Mouse (Mus musculus): ENCODE results near the gene Cadps2. TPM values are rescaled to one million over a fixed set of nuclear protein-coding genes. Genes with fewer than 3 reads are reported as not detected.

Gene Cadps2
- polyA plus RNA-seq, 1 experiment from 2014 or later: 1.1 TPM

DNA sequence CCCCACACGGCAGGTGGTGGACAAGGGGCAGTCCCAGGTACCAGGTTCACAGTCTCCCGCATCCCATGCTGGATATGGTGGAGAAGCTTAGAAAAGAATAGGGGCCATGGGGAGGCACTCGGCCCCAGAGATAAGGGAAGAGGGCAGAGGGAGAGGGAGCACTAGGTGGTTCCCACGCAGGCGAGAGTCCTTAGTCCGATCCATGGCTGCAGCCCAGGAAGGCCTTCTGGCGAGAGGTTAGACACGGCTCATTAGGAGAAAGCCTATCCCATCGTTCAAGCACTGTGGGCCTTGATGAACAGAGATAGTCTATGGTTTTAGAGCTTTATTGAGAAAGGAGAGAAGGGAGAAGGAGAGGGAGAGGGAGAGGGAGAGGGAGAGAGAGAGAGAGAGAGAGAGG lies 205.2 kb downstream of the Cadps2 start:
- Histone ChIP-seq H3K27ac (replicated peaks) (no peak overlapping the region), H3K9me3 (replicated peaks) (no peaks in the 10 kb centered on the region), H3K4me3 (no peak overlapping the region), H3K36me3 (no peaks in the 10 kb centered on the region), H3K27me3 (ENCODE audit: low read depth, poor library complexity, severe bottlenecking) (peaks cover 11% of the 10 kb centered on the region), H3K4me1 (peaks cover 4% of the 10 kb centered on the region; the same call in 1 of the 2 replicates)
- DNase-seq (ENCODE audit: low spot score): no peak
- 80% methylated on average over 9 of the region's 9 CpGs for WGBS

- Histone ChIP-seq H3K27me3 (ENCODE audit: low read depth, poor library complexity, severe bottlenecking) (peaks cover 14% of the 10 kb centered on the region), H3K27ac (replicated peaks) (no peak overlapping the region), H3K4me1 (peaks cover 4% of the 10 kb centered on the region; the same call in 1 of the 2 replicates), H3K4me3 (no peak overlapping the region), H3K36me3 (no peaks in the 10 kb centered on the region), H3K9me3 (replicated peaks) (no peaks in the 10 kb centered on the region)
- no peak for DNase-seq (ENCODE audit: low spot score)
- WGBS: 13% methylated on average over 4 of the region's 4 CpGs
These were observed 208.8 kb downstream of the Cadps2 start for GRCm38 (mm10) chr6:23630465-23630864.

- no peak overlapping the region for H3K27ac ChIP-seq (replicated peaks)
- no peak overlapping the region for H3K4me3 ChIP-seq
- DNase-seq (ENCODE audit: low spot score): no peak
- no peaks in the 10 kb centered on the region for H3K36me3 ChIP-seq
- H3K27me3 ChIP-seq (ENCODE audit: low read depth, poor library complexity, severe bottlenecking): no peaks in the 10 kb centered on the region
- WGBS: 91% methylated on average over 2 of the region's 2 CpGs
- H3K9me3 ChIP-seq (replicated peaks): no peaks in the 10 kb centered on the region
- H3K4me1 ChIP-seq: 0 out of 2 replicates have a peak, but pooled peaks cover 8% of the 10 kb centered on the region
These were observed 264.1 kb downstream of the Cadps2 start for GRCm38 (mm10) chr6:23575102-23575501.

DNA sequence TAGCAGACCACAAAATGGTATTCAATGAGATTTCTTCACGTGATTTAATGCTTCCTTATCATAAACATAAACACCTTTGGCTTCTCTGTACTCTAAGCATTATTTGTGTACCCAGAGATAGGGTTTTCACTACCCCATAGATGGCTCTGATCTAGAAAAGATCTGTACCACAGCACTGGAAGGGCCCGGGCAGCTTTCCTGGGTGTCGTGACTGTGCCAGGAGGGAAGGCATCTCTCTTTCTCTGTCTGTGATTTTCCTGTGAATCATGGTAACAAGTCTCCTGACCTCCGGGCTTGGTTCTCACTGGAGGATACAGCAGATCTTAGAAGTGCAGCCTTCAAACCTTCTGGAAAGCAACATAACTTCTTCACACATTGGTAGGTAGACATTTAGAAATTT lies 265.5 kb downstream of the Cadps2 start:
- WGBS: 88% methylated on average over 4 of the region's 4 CpGs
- H3K9me3 ChIP-seq (replicated peaks): no peaks in the 10 kb centered on the region
- DNase-seq (ENCODE audit: low spot score): no peak
- H3K36me3 ChIP-seq: no peaks in the 10 kb centered on the region
- no peak overlapping the region for H3K27ac ChIP-seq (replicated peaks)
- H3K4me1 ChIP-seq: 0 out of 2 replicates have a peak, but pooled peaks cover 8% of the 10 kb centered on the region
- H3K4me3 ChIP-seq: no peak overlapping the region
- no peaks in the 10 kb centered on the region for H3K27me3 ChIP-seq (ENCODE audit: low read depth, poor library complexity, severe bottlenecking)

DNA sequence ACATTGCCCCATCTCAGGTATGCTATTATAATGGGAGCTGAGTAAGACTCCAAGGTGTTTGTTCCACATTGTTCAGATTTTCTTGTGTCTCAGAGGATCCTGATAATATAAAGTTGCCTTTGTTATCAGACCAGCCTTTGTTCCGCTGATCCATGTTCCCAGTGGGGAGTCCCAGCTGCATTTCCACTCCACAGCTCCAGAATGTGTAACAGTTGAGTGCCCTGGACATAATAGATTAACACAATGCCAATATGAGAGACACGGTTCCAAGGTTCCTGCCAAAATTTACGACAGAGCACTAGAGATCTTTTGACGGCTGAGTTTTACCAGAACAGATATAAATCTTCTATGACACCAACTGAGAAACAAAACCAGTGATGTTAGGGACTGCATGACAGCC lies 266.8 kb downstream of the Cadps2 start:
- H3K27ac ChIP-seq (replicated peaks): 0 out of 2 replicates have a peak overlapping the region, but pooled peaks have one; percentile 43
- H3K4me1 ChIP-seq: 0 out of 2 replicates have a peak, but pooled peaks cover 8% of the 10 kb centered on the region
- WGBS: 45% methylated on average over 4 of the region's 4 CpGs
- H3K27me3 ChIP-seq (ENCODE audit: low read depth, poor library complexity, severe bottlenecking): no peaks in the 10 kb centered on the region
- H3K9me3 ChIP-seq (replicated peaks): no peaks in the 10 kb centered on the region
- no peak overlapping the region for H3K4me3 ChIP-seq
- no peaks in the 10 kb centered on the region for H3K36me3 ChIP-seq
- peak; percentile 14 for DNase-seq (ENCODE audit: low spot score)

GRCm38 (mm10) chr6:23569686-23570085 lies 269.5 kb downstream of the Cadps2 start:
- WGBS: 93% methylated on average over 4 of the region's 4 CpGs
- no peak for DNase-seq (ENCODE audit: low spot score)
- Histone ChIP-seq H3K27me3 (ENCODE audit: low read depth, poor library complexity, severe bottlenecking) (no peaks in the 10 kb centered on the region), H3K27ac (replicated peaks) (no peak overlapping the region), H3K36me3 (no peaks in the 10 kb centered on the region), H3K9me3 (replicated peaks) (no peaks in the 10 kb centered on the region), H3K4me3 (no peak overlapping the region), H3K4me1 (0 out of 2 replicates have a peak, but pooled peaks cover 8% of the 10 kb centered on the region)

- no peak overlapping the region for H3K27ac ChIP-seq (replicated peaks)
- no peak for DNase-seq (ENCODE audit: low spot score)
- 69% methylated on average over 1 of the region's 1 CpGs for WGBS
- no peak overlapping the region for H3K4me3 ChIP-seq
- H3K4me1 ChIP-seq: 0 out of 2 replicates have a peak, but pooled peaks cover 8% of the 10 kb centered on the region
- no peaks in the 10 kb centered on the region for H3K36me3 ChIP-seq
- H3K9me3 ChIP-seq (replicated peaks): no peaks in the 10 kb centered on the region
- no peaks in the 10 kb centered on the region for H3K27me3 ChIP-seq (ENCODE audit: low read depth, poor library complexity, severe bottlenecking)
These were observed 270.5 kb downstream of the Cadps2 start for GRCm38 (mm10) chr6:23568688-23569087.

DNA sequence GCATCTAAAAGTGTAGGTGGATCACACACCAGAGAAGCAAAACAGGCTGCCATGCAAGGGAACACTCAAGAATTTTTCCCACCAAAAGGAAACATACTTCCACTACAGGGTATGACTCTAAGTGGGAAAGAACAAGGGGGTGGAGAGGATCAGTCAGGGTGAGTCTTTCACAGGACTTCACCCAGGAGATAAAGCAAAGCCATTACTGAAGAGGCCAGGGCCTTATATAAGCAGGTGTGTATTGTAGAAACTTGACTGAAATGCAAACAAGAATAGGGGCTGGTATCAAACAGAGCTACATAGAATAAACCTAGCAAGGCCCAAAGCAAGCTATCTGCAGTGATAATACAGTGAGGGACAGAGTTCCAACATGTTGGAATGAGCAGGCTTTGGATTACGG lies 271.6 kb downstream of the Cadps2 start:
- no peak for DNase-seq (ENCODE audit: low spot score)
- Histone ChIP-seq H3K36me3 (no peaks in the 10 kb centered on the region), H3K27me3 (ENCODE audit: low read depth, poor library complexity, severe bottlenecking) (no peaks in the 10 kb centered on the region), H3K27ac (replicated peaks) (no peak overlapping the region), H3K9me3 (replicated peaks) (no peaks in the 10 kb centered on the region), H3K4me3 (no peak overlapping the region), H3K4me1 (0 out of 2 replicates have a peak, but pooled peaks cover 8% of the 10 kb centered on the region)
- 97% methylated on average over 1 of the region's 1 CpGs for WGBS

DNA sequence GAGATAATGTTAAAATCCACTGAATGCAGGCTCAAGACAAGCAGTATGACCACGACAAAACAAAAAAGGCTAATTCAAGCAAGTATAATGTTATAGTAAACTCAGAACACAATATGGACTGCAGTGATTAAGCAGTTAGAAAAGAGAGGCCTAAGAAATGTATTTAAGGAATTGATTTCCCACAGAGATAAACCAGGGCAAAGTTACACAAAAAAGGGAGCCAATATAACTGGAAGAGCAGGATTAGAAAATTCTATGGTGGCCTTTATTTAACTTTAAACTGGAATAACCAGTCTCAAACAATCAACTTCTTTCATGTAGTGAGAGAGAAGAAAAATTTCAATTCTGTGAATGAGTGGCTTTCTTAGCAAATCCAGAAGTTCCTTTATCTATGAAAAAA lies 289.3 kb downstream of the Cadps2 start:
- 55% methylated on average over 1 of the region's 1 CpGs for WGBS
- no peaks in the 10 kb centered on the region for H3K36me3 ChIP-seq
- H3K27me3 ChIP-seq (ENCODE audit: low read depth, poor library complexity, severe bottlenecking): no peaks in the 10 kb centered on the region
- H3K9me3 ChIP-seq (replicated peaks): no peaks in the 10 kb centered on the region
- H3K4me3 ChIP-seq: no peak overlapping the region
- no peak overlapping the region for H3K27ac ChIP-seq (replicated peaks)
- no peaks in the 10 kb centered on the region for H3K4me1 ChIP-seq
- DNase-seq (ENCODE audit: low spot score): no peak

DNA sequence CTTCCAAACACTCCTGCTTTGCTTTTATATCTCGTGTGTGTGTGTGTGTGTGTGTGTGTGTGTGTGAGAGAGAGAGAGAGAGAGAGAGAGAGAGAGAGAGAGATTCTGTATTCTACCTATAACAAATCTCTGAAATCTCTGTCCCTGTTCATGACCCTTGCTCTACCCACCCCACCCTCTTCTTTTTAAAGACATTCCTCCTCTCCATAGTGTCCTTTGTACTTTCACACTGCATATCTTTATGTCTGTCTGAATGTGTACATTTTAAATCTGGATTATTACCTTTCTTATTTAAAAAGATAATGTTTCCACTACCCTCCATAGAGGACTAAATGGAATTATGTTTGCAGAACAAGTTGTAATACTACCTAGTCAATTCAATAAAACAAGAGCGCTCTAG lies 315.5 kb downstream of the Cadps2 start:
- WGBS: 82% methylated on average over 2 of the region's 2 CpGs
- H3K27ac ChIP-seq (replicated peaks): no peak overlapping the region
- peaks cover 5% of the 10 kb centered on the region; the same call in 1 of the 2 replicates for H3K9me3 ChIP-seq (replicated peaks)
- no peak overlapping the region for H3K4me3 ChIP-seq
- DNase-seq (ENCODE audit: low spot score): no peak
- no peaks in the 10 kb centered on the region for H3K36me3 ChIP-seq
- H3K27me3 ChIP-seq (ENCODE audit: low read depth, poor library complexity, severe bottlenecking): no peaks in the 10 kb centered on the region
- H3K4me1 ChIP-seq: no peaks in the 10 kb centered on the region

GRCm38 (mm10) chr6:23522556-23522955 lies 316.7 kb downstream of the Cadps2 start:
- Histone ChIP-seq H3K36me3 (no peaks in the 10 kb centered on the region), H3K4me1 (no peaks in the 10 kb centered on the region), H3K4me3 (no peak overlapping the region), H3K27me3 (ENCODE audit: low read depth, poor library complexity, severe bottlenecking) (no peaks in the 10 kb centered on the region), H3K27ac (replicated peaks) (no peak overlapping the region), H3K9me3 (replicated peaks) (peaks cover 5% of the 10 kb centered on the region; the same call in 1 of the 2 replicates)
- no peak for DNase-seq (ENCODE audit: low spot score)
- WGBS: 90% methylated on average over 5 of the region's 5 CpGs

DNA sequence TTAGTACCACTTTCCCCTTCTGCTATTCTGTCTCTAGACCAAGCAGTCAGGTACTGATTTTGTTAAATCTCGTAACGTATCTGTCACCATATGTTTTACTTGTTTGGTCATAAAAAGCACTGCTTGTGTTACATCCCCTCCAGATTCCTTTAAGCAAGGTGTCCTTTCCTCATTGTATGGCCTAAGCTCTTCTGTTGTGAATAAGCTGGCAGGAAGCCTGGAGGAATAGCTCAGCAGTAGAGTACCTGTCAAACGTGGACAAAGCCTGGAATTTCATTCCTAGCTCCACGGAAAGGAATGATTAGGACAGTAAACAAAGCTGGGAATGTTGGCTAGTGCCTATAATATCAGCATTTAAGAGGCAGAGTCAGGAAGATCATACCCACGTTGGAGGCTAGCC lies 340.6 kb downstream of the Cadps2 start:
- 67% methylated on average over 5 of the region's 5 CpGs for WGBS
- DNase-seq (ENCODE audit: low spot score): no peak

DNA sequence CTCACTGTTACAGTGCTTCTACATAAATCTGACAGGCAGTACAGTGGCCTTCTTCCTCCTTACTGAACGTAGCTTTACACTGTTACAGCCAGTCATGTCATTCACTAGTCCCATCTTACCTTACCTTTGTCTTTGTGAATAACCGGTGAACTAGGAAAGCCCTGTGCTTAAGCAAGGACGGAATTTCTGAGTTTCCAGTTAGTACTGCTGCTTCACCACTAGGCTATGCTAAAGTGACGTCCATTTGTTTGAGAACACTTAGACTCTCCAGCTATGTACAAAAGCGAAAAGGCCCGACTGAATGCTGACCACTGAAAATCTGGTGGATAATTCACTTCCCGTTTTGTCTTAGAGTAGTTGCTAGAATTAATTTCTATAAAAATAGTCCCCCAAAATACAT lies 347.4 kb downstream of the Cadps2 start:
- Histone ChIP-seq H3K4me3 (no peak overlapping the region), H3K27me3 (ENCODE audit: low read depth, poor library complexity, severe bottlenecking) (no peaks in the 10 kb centered on the region), H3K27ac (replicated peaks) (no peak overlapping the region), H3K9me3 (replicated peaks) (no peaks in the 10 kb centered on the region), H3K36me3 (no peaks in the 10 kb centered on the region), H3K4me1 (no peaks in the 10 kb centered on the region)
- 35% methylated on average over 7 of the region's 7 CpGs for WGBS
- DNase-seq (ENCODE audit: low spot score): no peak

More for the DNA sequence above, 340.6 kb downstream of the Cadps2 start:
- Histone ChIP-seq H3K27me3 (ENCODE audit: low read depth, poor library complexity, severe bottlenecking) (no peaks in the 10 kb centered on the region), H3K9me3 (replicated peaks) (no peaks in the 10 kb centered on the region), H3K4me3 (no peak overlapping the region), H3K36me3 (no peaks in the 10 kb centered on the region), H3K27ac (replicated peaks) (no peak overlapping the region), H3K4me1 (no peaks in the 10 kb centered on the region)

- Histone ChIP-seq H3K4me1 (no peaks in the 10 kb centered on the region), H3K27ac (replicated peaks) (no peak overlapping the region), H3K9me3 (replicated peaks) (no peaks in the 10 kb centered on the region), H3K36me3 (no peaks in the 10 kb centered on the region), H3K27me3 (ENCODE audit: low read depth, poor library complexity, severe bottlenecking) (no peaks in the 10 kb centered on the region), H3K4me3 (no peak overlapping the region)
- WGBS: 87% methylated on average over 2 of the region's 2 CpGs
- no peak for DNase-seq (ENCODE audit: low spot score)
These were observed 348.8 kb downstream of the Cadps2 start for GRCm38 (mm10) chr6:23490431-23490830.

Measured in midbrain, embryonic 10.5 days (tissue).